Comparison of ENCODE assay signal across 8 mouse cellular contexts in the genomic region with DNA sequence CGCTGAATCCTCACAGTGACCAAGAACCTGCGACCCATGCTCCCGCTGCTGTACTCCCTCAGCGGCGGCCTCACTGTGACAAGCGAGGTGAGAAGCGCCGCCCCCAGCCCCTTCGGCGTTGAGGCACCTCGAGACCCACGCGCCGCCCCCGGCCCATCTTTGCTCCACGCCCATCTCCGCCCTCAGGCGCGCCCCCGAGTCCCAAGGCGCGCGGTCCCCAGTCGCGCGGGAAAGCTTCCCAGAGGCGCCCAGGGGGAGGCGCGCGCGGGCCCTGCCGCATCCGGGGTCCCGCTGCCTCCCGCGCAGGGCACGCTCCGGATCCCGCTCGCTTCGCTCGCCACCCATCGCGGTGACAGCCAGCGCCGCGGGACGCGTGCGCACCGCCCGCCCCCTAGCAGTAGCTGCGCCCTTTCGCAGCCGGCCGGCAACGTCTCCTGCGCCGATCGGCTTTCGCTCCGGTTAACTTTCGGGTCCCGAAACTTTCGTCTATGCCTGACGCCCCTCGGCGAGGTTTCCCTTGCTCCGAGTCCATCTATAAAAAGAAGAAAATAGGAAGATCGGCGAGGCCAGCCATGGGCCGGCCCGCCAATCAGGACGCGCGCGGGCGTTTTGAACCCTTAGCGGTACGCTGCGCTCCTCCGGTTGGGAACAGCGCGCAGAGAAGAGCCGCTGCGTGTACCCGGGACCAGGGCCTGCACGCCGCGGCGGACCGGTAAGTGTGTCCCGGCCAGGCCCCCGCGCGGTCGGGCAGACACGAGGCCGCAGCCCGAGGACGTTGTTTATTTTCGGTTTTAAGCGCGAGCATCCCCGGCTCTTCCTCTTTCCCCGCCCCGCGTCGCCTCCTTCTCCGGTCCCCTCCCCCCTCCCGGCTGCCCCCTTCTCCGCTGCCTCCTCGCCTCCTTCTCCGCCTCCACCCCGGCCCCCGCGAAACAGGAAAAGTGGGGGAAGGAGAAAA. TPM values are rescaled to one million over a fixed set of nuclear protein-coding genes. Genes with fewer than 3 reads are reported as not detected.
A peak's percentile ranks its signal among the peaks of the same experiment; 100 is the strongest.
DNase-seq lines count a peak whose midpoint lies in the region; ATAC-seq and TF ChIP-seq lines count a peak whose summit lies in the region.

A gene (minus strand): TSS at position 168 of the 955 bp plus-strand sequence.

- peak within 1 kb of the TSS; percentile 96 for H3K4me2 ChIP-seq in embryonic facial prominence, embryonic 12.5 days (replicated peaks)
- H3K4me2 ChIP-seq in limb, embryonic 14.5 days (replicated peaks; ENCODE audit: low read depth, low read length, severe bottlenecking) = peak within 1 kb of the TSS; percentile 94
- H3K4me2 ChIP-seq in midbrain, embryonic 12.5 days (replicated peaks) = peak within 1 kb of the TSS; percentile 90

- no peak for TF ChIP-seq POLR2A in limb, embryonic 14.5 days (IDR thresholded peaks at IDR 0.05; ENCODE audit: borderline replicate concordance, extremely low read depth, insufficient read depth, insufficient read length)

- H3K9ac ChIP-seq in embryonic facial prominence, embryonic 12.5 days = peak within 1 kb of the TSS; percentile 43
- peak within 1 kb of the TSS; percentile 47 for H3K9ac ChIP-seq in limb, embryonic 14.5 days (ENCODE audit: low read depth, low read length, severe bottlenecking)
- H3K9ac ChIP-seq in midbrain, embryonic 12.5 days (replicated peaks) = peak within 1 kb of the TSS; percentile 44

- WGBS in embryonic facial prominence, embryonic 12.5 days = under 1% methylated on average over 106 of the region's 117 CpGs
- WGBS in limb, embryonic 14.5 days = 1% methylated on average over 88 of the region's 117 CpGs
- WGBS in midbrain, embryonic 12.5 days = under 1% methylated on average over 108 of the region's 117 CpGs

- H3K4me3 ChIP-seq in embryonic facial prominence, embryonic 12.5 days = peak within 1 kb of the TSS; percentile 50
- H3K4me3 ChIP-seq in limb, embryonic 14.5 days (replicated peaks; ENCODE audit: low read length) = peak within 1 kb of the TSS; percentile 59
- peak within 1 kb of the TSS; percentile 52 for H3K4me3 ChIP-seq in midbrain, embryonic 12.5 days

- peaks cover 85% of the 10 kb centered on the region for H3K27me3 ChIP-seq in embryonic facial prominence, embryonic 12.5 days
- peaks cover 88% of the 10 kb centered on the region for H3K27me3 ChIP-seq in limb, embryonic 14.5 days (ENCODE audit: control insufficient read depth, insufficient read depth, low read length)
- H3K27me3 ChIP-seq in midbrain, embryonic 12.5 days = peaks cover 88% of the 10 kb centered on the region
- H3K27me3 ChIP-seq in splenic B cell, adult 2 months (ENCODE audit: control insufficient read depth, insufficient read depth, low read length, poor library complexity, severe bottlenecking) = peaks cover 2% of the 10 kb centered on the region

- no peaks in the 10 kb centered on the region for H3K9me3 ChIP-seq in embryonic facial prominence, embryonic 12.5 days
- H3K9me3 ChIP-seq in limb, embryonic 14.5 days (ENCODE audit: control insufficient read depth, low read length) = no peaks in the 10 kb centered on the region
- no peaks in the 10 kb centered on the region for H3K9me3 ChIP-seq in midbrain, embryonic 12.5 days

- H3K36me3 ChIP-seq in embryonic facial prominence, embryonic 12.5 days = no peaks in the 10 kb centered on the region
- H3K36me3 ChIP-seq in limb, embryonic 14.5 days (ENCODE audit: control insufficient read depth, insufficient read depth, low read length) = no peaks in the 10 kb centered on the region
- H3K36me3 ChIP-seq in midbrain, embryonic 12.5 days = no peaks in the 10 kb centered on the region
- no peaks in the 10 kb centered on the region for H3K36me3 ChIP-seq in splenic B cell, adult 2 months (ENCODE audit: control insufficient read depth, insufficient read depth, low read length, poor library complexity, severe bottlenecking)

- peak; percentile 47 for DNase-seq in ovary, postnatal 10 days (ENCODE audit: low spot score)
- no peak for DNase-seq in ovary, adult 18-20 months (ENCODE audit: low spot score)
- DNase-seq in heart, adult 9 months (ENCODE audit: low spot score in 2 of 2) = peak; percentile 65 to 70
- DNase-seq in kidney, adult 18-20 months = peak; percentile 67
- DNase-seq in limb, embryonic 14.5 days (ENCODE audit: low spot score) = peak; percentile 44
- peak; percentile 59 for DNase-seq in splenic B cell, adult 2 months (ENCODE audit: low read depth, low spot score)

- peak; percentile 64 for ATAC-seq in embryonic facial prominence, embryonic 12.5 days (ENCODE audit: insufficient number of reproducible peaks, insufficient read depth, low FRiP score, low TSS enrichment)
- ATAC-seq in limb, embryonic 14.5 days (ENCODE audit: low FRiP score, low read depth) = peak; percentile 82
- peak; percentile 90 for ATAC-seq in midbrain, embryonic 12.5 days (ENCODE audit: low FRiP score, low read depth)

- H3K27ac ChIP-seq in embryonic facial prominence, embryonic 12.5 days = no peak within 1 kb of the TSS
- no peak within 1 kb of the TSS for H3K27ac ChIP-seq in limb, embryonic 14.5 days (replicated peaks; ENCODE audit: low read depth, low read length)
- no peak within 1 kb of the TSS for H3K27ac ChIP-seq in midbrain, embryonic 12.5 days (replicated peaks)

- H3K4me1 ChIP-seq in embryonic facial prominence, embryonic 12.5 days = peaks cover 6% of the 10 kb centered on the region
- H3K4me1 ChIP-seq in limb, embryonic 14.5 days (ENCODE audit: control insufficient read depth, insufficient read depth, low read length) = 0 out of 2 replicates have a peak, but pooled peaks cover 7% of the 10 kb centered on the region
- peaks cover 16% of the 10 kb centered on the region for H3K4me1 ChIP-seq in midbrain, embryonic 12.5 days

RNA-seq across cellular contexts. Expression of the gene that starts here (rescaled TPM):
- polyA plus RNA-seq in embryonic facial prominence, embryonic 12.5 days (2016; fragmentation: Nextera tagmentation; extraction: Ambion mirVana) = not detected in 2 replicates
- polyA plus RNA-seq in limb, embryonic 14.5 days (2012; rRNA removed) = 0.47 TPM in 2 replicates
- polyA plus RNA-seq in limb, embryonic 14.5 days (2014; fragmentation: Nextera tagmentation; extraction: Ambion mirVana) = not detected in 2 replicates
- polyA plus RNA-seq in midbrain, embryonic 12.5 days (2016; fragmentation: Nextera tagmentation; extraction: Ambion mirVana) = not detected in 2 replicates

Comparison
In these comparisons a context has a peak if more than half of its experiments do, and no peak if none do; other contexts are left out.
1. Peak in ATAC-seq, H3K4me3 ChIP-seq, H3K9ac ChIP-seq and H3K4me2 ChIP-seq in embryonic facial prominence, embryonic 12.5 days; RNA of the gene not detected or under 1 TPM.
2. Peak in DNase-seq, ATAC-seq, H3K4me3 ChIP-seq, H3K9ac ChIP-seq and H3K4me2 ChIP-seq in limb, embryonic 14.5 days; RNA of the gene not detected or under 1 TPM.
3. Peak in ATAC-seq, H3K4me3 ChIP-seq, H3K9ac ChIP-seq and H3K4me2 ChIP-seq in midbrain, embryonic 12.5 days; RNA of the gene not detected or under 1 TPM.